Mouse (Mus musculus) activated CD4-positive, CD25-positive, alpha-beta regulatory T cell, adult 4 months (primary cell): ENCODE data around the gene Rftn2. TPM values are rescaled to one million over a fixed set of nuclear protein-coding genes. Genes with fewer than 3 reads are reported as not detected.
"Not testable (repeated sequence)": the region's sequence is repeated elsewhere in the genome, so short reads cannot be mapped to it uniquely, and the experiment has no call there.

Experiments
- ATAC-seq: one replicate; pipeline ENCODE4 v1.8.0; 2017
- polyA plus RNA-seq, 2 experiments: library from polyadenylated mRNA; unstranded; fragments of 100-300 nt; shearing (Covaris generic); gene quantifications; one replicate each; pipeline ENCODE4 v1.2.1; 2017

Gene Rftn2
- polyA plus RNA-seq, 2 experiments from 2014 or later, result 2.8 to 3.5 TPM

- ATAC-seq, result no peak
These were observed 54.9 kb downstream of the Rftn2 start for GRCm38 (mm10) chr1:55171361-55172325.

GRCm38 (mm10) chr1:55168591-55168990, 58.0 kb downstream of the Rftn2 start:
- no peak for ATAC-seq

- ATAC-seq, result no peak
These were observed 59.0 kb downstream of the Rftn2 start for GRCm38 (mm10) chr1:55167560-55167959.

GRCm38 (mm10) chr1:55164005-55164404, 62.6 kb downstream of the Rftn2 start:
- no peak for ATAC-seq

GRCm38 (mm10) chr1:55162781-55163180, 63.8 kb downstream of the Rftn2 start:
- no peak for ATAC-seq

GRCm38 (mm10) chr1:55161895-55162294, 64.7 kb downstream of the Rftn2 start:
- no peak for ATAC-seq

- ATAC-seq, result no peak
These were observed 65.5 kb downstream of the Rftn2 start for GRCm38 (mm10) chr1:55160831-55161638.

GRCm38 (mm10) chr1:55160218-55160617, 66.4 kb downstream of the Rftn2 start:
- no peak for ATAC-seq

GRCm38 (mm10) chr1:55158821-55159220, 67.8 kb downstream of the Rftn2 start:
- no peak for ATAC-seq

- ATAC-seq, result no peak
These were observed 68.4 kb downstream of the Rftn2 start for GRCm38 (mm10) chr1:55158211-55158610.

- no peak for ATAC-seq
These were observed 69.3 kb downstream of the Rftn2 start for GRCm38 (mm10) chr1:55157329-55157728.

GRCm38 (mm10) chr1:55145556-55145955, 81.0 kb downstream of the Rftn2 start:
- ATAC-seq, result no peak

- ATAC-seq, result no peak
These were observed 82.2 kb downstream of the Rftn2 start for GRCm38 (mm10) chr1:55144338-55144737.

GRCm38 (mm10) chr1:55135846-55136245, 90.7 kb downstream of the Rftn2 start:
- ATAC-seq, result no peak

GRCm38 (mm10) chr1:55134301-55134700, 92.3 kb downstream of the Rftn2 start:
- no peak for ATAC-seq

- ATAC-seq, result no peak
These were observed 93.4 kb downstream of the Rftn2 start for GRCm38 (mm10) chr1:55133173-55133572.

- ATAC-seq, result no peak
These were observed 94.3 kb downstream of the Rftn2 start for GRCm38 (mm10) chr1:55132308-55132707.

- peak; percentile 50 for ATAC-seq
These were observed 95.1 kb downstream of the Rftn2 start for GRCm38 (mm10) chr1:55131424-55132014.

GRCm38 (mm10) chr1:55130943-55131401, 95.6 kb downstream of the Rftn2 start, which contains the start of gene Mob4:
Gene Mob4, plus strand, starts transcription at chr1:55131231.
- ATAC-seq, result peak; percentile 84

GRCm38 (mm10) chr1:55130190-55130916, 96.2 kb downstream of the Rftn2 start:
- no peak for ATAC-seq

- ATAC-seq, result no peak
These were observed 96.9 kb downstream of the Rftn2 start for GRCm38 (mm10) chr1:55129716-55130115.

- ATAC-seq, result not testable (repeated sequence)
These were observed 102.4 kb downstream of the Rftn2 start for GRCm38 (mm10) chr1:55124136-55124535.
